Mouse (Mus musculus): ENCODE data around the gene Hoxb9. TPM values are rescaled to one million over a fixed set of nuclear protein-coding genes. Genes with fewer than 3 reads are reported as not detected.

The Hoxb9 gene
- polyA plus RNA-seq, 1 experiment, result not detected

GRCm38 (mm10) chr11:96301064-96301431 lies 29.8 kb downstream of the Hoxb9 start:
- H3K36me3 ChIP-seq (ENCODE audit: control insufficient read depth, insufficient read depth), result no peaks in the 10 kb centered on the region
- no peaks in the 10 kb centered on the region for H3K79me3 ChIP-seq (ENCODE audit: low read depth)
- peaks cover 91% of the 10 kb centered on the region for H3K27me3 ChIP-seq (ENCODE audit: control insufficient read depth, insufficient read depth, insufficient read length)
- TF ChIP-seq MAX (IDR thresholded peaks at IDR 0.05) (no peak), MYOD1 (IDR thresholded peaks at IDR 0.05; ENCODE audit: control insufficient read depth, insufficient read length, low read depth) (no peak), USF1 (IDR thresholded peaks at IDR 0.05; ENCODE audit: low read depth) (no peak), CEBPB (IDR thresholded peaks at IDR 0.05; ENCODE audit: low read depth) (no peak), CTCF (IDR thresholded peaks at IDR 0.05; ENCODE audit: control insufficient read depth, insufficient read depth, insufficient read length) (no peak), MYOG (IDR thresholded peaks at IDR 0.05; ENCODE audit: control insufficient read depth, extremely low read depth, insufficient read length) (no peak), FOSL1 (IDR thresholded peaks at IDR 0.05; ENCODE audit: insufficient read depth, low read length, poor library complexity, severe bottlenecking) (no peak)
- H3K79me2 ChIP-seq (ENCODE audit: control insufficient read depth, insufficient read depth), result no peaks in the 10 kb centered on the region
- H3ac ChIP-seq (ENCODE audit: control insufficient read depth, insufficient read length, low read depth), result no peak overlapping the region
- H3K4me3 ChIP-seq (ENCODE audit: insufficient read depth, poor library complexity, severe bottlenecking), result no peak overlapping the region

DNA sequence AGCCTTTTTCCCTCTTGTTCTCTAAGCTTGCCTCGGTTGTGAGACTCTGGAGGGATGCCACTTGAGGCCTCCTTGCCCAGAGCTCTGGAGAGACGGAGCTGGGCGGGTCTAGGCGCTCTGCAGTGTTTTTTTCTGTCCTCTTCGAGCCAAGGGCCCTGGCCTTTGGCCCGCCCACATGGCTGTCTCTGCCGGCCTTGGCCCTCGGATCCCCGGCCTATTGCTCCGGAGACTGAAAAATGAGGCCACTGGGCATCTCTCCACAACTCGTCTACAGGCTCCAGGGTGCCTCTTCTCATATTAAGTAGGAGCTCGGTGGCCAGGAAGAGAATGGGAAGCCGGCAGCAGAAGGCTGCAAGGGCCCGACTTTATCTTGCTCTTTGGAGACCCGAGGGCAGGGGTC lies 30.6 kb downstream of the Hoxb9 start:
- Histone ChIP-seq H3K4me3 (ENCODE audit: insufficient read depth, poor library complexity, severe bottlenecking) (no peak overlapping the region), H3ac (ENCODE audit: control insufficient read depth, insufficient read length, low read depth) (no peak overlapping the region), H3K79me3 (ENCODE audit: low read depth) (no peaks in the 10 kb centered on the region), H3K27me3 (ENCODE audit: control insufficient read depth, insufficient read depth, insufficient read length) (peaks cover 90% of the 10 kb centered on the region), H3K79me2 (ENCODE audit: control insufficient read depth, insufficient read depth) (no peaks in the 10 kb centered on the region), H3K36me3 (ENCODE audit: control insufficient read depth, insufficient read depth) (no peaks in the 10 kb centered on the region)
- no peak for TF ChIP-seq CEBPB (IDR thresholded peaks at IDR 0.05; ENCODE audit: low read depth)
- no peak for TF ChIP-seq MYOG (IDR thresholded peaks at IDR 0.05; ENCODE audit: control insufficient read depth, extremely low read depth, insufficient read length)
- no peak for TF ChIP-seq USF1 (IDR thresholded peaks at IDR 0.05; ENCODE audit: low read depth)
- no peak for TF ChIP-seq FOSL1 (IDR thresholded peaks at IDR 0.05; ENCODE audit: insufficient read depth, low read length, poor library complexity, severe bottlenecking)
- no peak for TF ChIP-seq CTCF (IDR thresholded peaks at IDR 0.05; ENCODE audit: control insufficient read depth, insufficient read depth, insufficient read length)
- no peak for TF ChIP-seq MAX (IDR thresholded peaks at IDR 0.05)
- TF ChIP-seq MYOD1 (IDR thresholded peaks at IDR 0.05; ENCODE audit: control insufficient read depth, insufficient read length, low read depth), result no peak

- Histone ChIP-seq H3K79me3 (ENCODE audit: low read depth) (no peaks in the 10 kb centered on the region), H3K27me3 (ENCODE audit: control insufficient read depth, insufficient read depth, insufficient read length) (peaks cover 89% of the 10 kb centered on the region), H3K4me3 (ENCODE audit: insufficient read depth, poor library complexity, severe bottlenecking) (no peak overlapping the region), H3ac (ENCODE audit: control insufficient read depth, insufficient read length, low read depth) (no peak overlapping the region), H3K79me2 (ENCODE audit: control insufficient read depth, insufficient read depth) (no peaks in the 10 kb centered on the region), H3K36me3 (ENCODE audit: control insufficient read depth, insufficient read depth) (no peaks in the 10 kb centered on the region)
- no peak for TF ChIP-seq MYOD1 (IDR thresholded peaks at IDR 0.05; ENCODE audit: control insufficient read depth, insufficient read length, low read depth)
- TF ChIP-seq MYOG (IDR thresholded peaks at IDR 0.05; ENCODE audit: control insufficient read depth, extremely low read depth, insufficient read length), result no peak
- no peak for TF ChIP-seq CTCF (IDR thresholded peaks at IDR 0.05; ENCODE audit: control insufficient read depth, insufficient read depth, insufficient read length)
- TF ChIP-seq CEBPB (IDR thresholded peaks at IDR 0.05; ENCODE audit: low read depth), result no peak
- TF ChIP-seq FOSL1 (IDR thresholded peaks at IDR 0.05; ENCODE audit: insufficient read depth, low read length, poor library complexity, severe bottlenecking), result no peak
- TF ChIP-seq MAX (IDR thresholded peaks at IDR 0.05), result no peak
- TF ChIP-seq USF1 (IDR thresholded peaks at IDR 0.05; ENCODE audit: low read depth), result no peak
These were observed 31.3 kb downstream of the Hoxb9 start for GRCm38 (mm10) chr11:96302381-96303150.

DNA sequence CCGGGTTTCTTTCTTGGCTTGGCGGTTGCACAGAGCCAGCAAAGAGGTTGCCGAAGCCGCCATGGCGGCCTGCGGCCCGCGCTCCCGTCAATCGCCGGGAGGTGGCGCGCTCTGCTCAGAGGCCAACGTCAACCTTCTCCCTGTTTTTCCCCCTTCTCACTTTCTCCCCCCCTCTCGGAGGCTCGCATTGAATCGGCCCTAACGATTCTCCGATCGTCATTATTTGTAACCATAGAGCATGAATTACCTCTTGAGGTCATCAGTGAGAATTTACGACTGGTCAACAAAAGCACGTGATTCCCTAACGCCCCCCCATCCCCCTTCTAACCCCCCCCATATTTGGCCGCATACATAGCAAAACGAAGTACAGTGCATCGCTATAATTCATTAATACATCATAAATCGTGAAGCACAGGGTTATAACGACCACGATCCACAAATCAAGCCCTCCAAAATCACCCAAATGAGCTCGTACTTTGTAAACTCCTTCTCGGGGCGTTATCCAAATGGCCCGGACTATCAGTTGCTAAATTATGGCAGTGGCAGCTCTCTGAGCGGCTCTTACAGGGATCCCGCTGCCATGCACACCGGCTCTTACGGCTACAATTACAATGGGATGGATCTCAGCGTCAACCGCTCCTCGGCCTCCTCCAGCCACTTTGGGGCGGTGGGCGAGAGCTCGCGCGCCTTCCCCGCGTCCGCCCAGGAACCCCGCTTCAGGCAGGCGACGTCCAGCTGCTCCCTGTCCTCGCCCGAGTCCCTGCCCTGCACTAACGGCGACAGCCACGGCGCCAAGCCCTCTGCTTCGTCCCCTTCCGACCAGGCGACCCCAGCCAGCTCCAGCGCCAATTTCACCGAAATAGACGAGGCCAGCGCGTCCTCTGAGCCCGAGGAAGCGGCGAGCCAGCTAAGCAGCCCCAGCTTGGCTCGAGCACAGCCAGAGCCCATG lies 32.2 kb downstream of the Hoxb9 start, which contains the start of gene Hoxb5:
TSS of gene Hoxb5 (plus strand) at position 186 of the 949 bp plus-strand sequence.
- Histone ChIP-seq H3K79me3 (ENCODE audit: low read depth) (no peaks in the 10 kb centered on the region), H3K27me3 (ENCODE audit: control insufficient read depth, insufficient read depth, insufficient read length) (peaks cover 85% of the 10 kb centered on the region), H3K79me2 (ENCODE audit: control insufficient read depth, insufficient read depth) (no peaks in the 10 kb centered on the region), H3K36me3 (ENCODE audit: control insufficient read depth, insufficient read depth) (no peaks in the 10 kb centered on the region), H3ac (ENCODE audit: control insufficient read depth, insufficient read length, low read depth) (no peak within 1 kb of the TSS), H3K4me3 (ENCODE audit: insufficient read depth, poor library complexity, severe bottlenecking) (no peak within 1 kb of the TSS)
- TF ChIP-seq CTCF (IDR thresholded peaks at IDR 0.05; ENCODE audit: control insufficient read depth, insufficient read depth, insufficient read length) (peak; percentile 94), MYOG (IDR thresholded peaks at IDR 0.05; ENCODE audit: control insufficient read depth, extremely low read depth, insufficient read length) (no peak)

GRCm38 (mm10) chr11:96304381-96305195 lies 33.3 kb downstream of the Hoxb9 start:
- no peak overlapping the region for H3ac ChIP-seq (ENCODE audit: control insufficient read depth, insufficient read length, low read depth)
- TF ChIP-seq CEBPB (IDR thresholded peaks at IDR 0.05; ENCODE audit: low read depth), result no peak
- no peak for TF ChIP-seq FOSL1 (IDR thresholded peaks at IDR 0.05; ENCODE audit: insufficient read depth, low read length, poor library complexity, severe bottlenecking)
- no peak for TF ChIP-seq MYOD1 (IDR thresholded peaks at IDR 0.05; ENCODE audit: control insufficient read depth, insufficient read length, low read depth)
- TF ChIP-seq CTCF (IDR thresholded peaks at IDR 0.05; ENCODE audit: control insufficient read depth, insufficient read depth, insufficient read length), result no peak
- TF ChIP-seq USF1 (IDR thresholded peaks at IDR 0.05; ENCODE audit: low read depth), result no peak
- no peak for TF ChIP-seq MYOG (IDR thresholded peaks at IDR 0.05; ENCODE audit: control insufficient read depth, extremely low read depth, insufficient read length)
- no peak for TF ChIP-seq MAX (IDR thresholded peaks at IDR 0.05)
- no peaks in the 10 kb centered on the region for H3K36me3 ChIP-seq (ENCODE audit: control insufficient read depth, insufficient read depth)
- no peak overlapping the region for H3K4me3 ChIP-seq (ENCODE audit: insufficient read depth, poor library complexity, severe bottlenecking)
- no peaks in the 10 kb centered on the region for H3K79me2 ChIP-seq (ENCODE audit: control insufficient read depth, insufficient read depth)
- H3K79me3 ChIP-seq (ENCODE audit: low read depth), result no peaks in the 10 kb centered on the region
- H3K27me3 ChIP-seq (ENCODE audit: control insufficient read depth, insufficient read depth, insufficient read length), result peaks cover 85% of the 10 kb centered on the region

Measured in C2C12 (cell line).